Mouse (Mus musculus) layer of hippocampus, adult 9-11 months (tissue): ENCODE results near the gene Pgbd1.
"Not testable (repeated sequence)": the region's sequence is repeated elsewhere in the genome, so short reads cannot be mapped to it uniquely, and the experiment has no call there.

Source experiments
- DNase-seq: peaks from one replicate; pipeline ENCODE4 v3.0.0; 2022

Gene Pgbd1

DNA sequence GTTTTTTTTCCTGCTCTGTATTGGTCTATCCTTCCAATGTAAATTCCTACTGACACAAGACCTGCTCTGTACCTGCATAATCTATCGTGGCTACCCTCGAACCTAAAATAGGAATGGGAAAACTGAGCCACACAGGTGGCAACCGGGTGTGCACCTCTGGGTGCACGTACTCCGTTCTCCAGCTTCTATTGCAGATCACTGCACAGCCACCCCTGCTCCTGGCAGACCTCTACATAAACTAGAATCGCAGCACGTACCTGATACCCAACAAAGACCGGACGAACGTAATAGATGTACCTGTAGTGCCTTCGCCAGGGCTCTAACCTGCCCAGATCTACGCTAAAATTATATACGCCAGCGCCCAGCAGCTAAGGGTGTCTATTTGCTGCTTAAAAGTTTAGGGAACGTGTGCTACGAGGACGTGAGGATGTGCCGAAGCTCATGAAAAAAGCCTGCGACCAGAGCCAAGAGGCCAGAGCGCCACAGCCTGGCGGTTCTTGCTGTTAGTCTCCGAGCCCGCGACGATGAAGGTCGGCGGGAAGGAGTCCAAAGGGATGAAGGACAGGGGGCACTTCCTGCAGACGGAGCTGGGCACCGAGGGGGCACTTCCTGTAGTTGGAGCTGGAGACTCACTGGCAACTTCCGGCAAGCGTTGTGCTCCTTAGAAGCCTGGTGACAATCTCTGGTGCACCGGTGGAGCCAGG is at the start of gene Pgbd1:
Gene Pgbd1 (minus strand): TSS at position 556 of the 704 bp plus-strand sequence.
- DNase-seq: peak; percentile 75

DNA sequence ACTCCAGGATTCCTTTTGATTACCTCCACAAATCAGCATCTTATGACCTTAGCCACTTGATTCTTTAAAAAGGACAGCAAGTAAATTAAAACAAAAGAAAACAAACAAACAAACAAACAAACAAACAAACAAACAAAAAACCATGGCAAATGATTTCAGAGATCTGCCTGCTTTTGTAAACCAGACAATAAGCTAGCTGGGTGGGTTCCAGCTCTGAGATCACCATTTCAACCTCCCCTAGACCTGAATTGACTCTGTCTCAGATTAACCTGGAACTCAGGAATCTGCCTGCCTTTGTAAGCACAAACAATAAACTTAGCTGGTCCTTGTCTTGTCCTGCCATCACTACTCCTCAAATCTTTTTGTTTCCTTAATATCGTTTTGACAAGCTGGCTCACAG is 46.0 kb upstream of the Pgbd1 start:
- DNase-seq: no peak

DNA sequence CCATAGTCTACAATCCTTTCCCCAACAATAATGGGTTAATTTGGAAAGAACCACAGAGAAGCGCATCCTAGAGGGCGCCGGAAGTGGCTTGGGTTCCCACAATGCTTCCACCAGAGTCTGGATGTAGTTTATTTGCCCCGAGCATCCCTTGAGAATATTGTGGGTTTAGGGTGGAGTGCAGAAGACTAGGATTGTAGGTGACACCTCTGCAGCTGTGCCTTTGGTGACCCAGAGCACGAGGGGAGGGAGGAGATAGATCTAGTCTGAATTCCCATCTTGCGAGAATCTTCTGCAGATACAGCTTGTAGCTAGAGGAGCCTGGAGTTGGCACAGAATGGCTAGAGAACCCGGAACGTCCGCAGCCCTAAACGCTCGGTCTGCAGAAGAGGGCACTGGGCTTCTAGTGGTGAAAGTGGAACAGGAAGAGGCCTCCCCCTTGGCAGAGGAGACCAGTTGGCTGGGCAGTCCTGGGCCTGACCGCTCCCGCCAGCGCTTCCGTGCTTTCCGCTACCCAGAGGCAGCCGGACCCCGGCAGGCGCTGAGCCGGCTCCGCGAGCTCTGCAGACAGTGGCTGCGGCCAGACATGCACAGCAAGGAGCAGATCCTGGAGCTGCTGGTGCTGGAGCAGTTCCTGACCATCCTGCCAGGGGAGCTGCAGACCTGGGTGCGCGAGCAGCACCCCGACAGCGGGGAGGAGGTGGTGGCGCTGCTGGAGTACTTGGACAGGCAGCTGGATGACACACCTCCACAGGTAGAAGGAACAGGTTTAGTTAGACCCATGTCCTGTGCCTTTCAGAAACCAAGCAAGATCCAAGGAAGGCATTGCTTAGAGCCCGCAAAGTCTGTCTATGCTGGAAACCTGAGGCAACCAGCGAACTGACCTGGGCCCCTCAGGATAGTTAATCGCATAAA is 38.2 kb upstream of the Pgbd1 start, which contains the start of the genes Zkscan4 and Gm10065:
Gene Zkscan4 (plus strand): TSS at position 149 of the 912 bp plus-strand sequence.
Gene Gm10065 (minus strand): TSS at position 683 of the 912 bp plus-strand sequence.
- peak; percentile 67 for DNase-seq

DNA sequence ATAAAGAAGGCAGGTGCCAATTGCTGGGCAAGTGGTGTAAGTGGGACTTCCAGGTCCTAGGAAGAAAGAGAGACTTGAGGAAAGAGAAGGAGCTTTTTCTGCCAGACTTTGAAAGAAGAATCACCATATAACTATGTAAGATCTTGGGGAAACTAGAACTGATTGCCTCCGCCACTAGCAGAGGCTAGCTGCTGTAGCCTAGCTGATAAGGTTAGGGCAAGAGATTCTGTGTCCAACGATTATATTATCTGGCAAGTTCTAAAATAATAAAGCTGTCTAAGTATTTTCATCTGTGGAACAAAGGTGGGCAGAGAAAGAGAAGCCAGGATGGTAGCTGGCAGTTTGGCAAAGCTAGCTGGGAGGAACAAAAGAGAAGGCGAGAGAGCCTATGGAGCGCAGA is 31.6 kb upstream of the Pgbd1 start:
- no peak for DNase-seq

DNA sequence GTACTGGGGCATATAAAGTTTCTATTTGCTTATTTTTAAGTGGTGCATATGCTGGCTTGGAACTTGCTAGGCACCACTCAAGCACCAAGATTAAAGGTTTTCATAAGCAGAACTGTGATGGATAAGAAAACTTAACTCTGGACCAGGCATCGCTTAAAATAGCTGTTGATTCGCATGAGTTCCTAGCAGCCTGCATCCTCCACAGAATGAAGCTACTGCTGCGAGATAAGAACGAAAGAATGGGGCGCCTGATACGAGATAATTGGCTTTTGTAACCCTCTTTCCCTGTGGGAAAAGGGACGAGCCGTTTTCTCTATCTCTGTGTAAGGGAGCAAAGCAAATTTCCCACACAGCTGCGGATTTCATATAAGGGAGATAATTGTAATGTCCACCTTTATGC is 28.2 kb upstream of the Pgbd1 start:
- no peak for DNase-seq

DNA sequence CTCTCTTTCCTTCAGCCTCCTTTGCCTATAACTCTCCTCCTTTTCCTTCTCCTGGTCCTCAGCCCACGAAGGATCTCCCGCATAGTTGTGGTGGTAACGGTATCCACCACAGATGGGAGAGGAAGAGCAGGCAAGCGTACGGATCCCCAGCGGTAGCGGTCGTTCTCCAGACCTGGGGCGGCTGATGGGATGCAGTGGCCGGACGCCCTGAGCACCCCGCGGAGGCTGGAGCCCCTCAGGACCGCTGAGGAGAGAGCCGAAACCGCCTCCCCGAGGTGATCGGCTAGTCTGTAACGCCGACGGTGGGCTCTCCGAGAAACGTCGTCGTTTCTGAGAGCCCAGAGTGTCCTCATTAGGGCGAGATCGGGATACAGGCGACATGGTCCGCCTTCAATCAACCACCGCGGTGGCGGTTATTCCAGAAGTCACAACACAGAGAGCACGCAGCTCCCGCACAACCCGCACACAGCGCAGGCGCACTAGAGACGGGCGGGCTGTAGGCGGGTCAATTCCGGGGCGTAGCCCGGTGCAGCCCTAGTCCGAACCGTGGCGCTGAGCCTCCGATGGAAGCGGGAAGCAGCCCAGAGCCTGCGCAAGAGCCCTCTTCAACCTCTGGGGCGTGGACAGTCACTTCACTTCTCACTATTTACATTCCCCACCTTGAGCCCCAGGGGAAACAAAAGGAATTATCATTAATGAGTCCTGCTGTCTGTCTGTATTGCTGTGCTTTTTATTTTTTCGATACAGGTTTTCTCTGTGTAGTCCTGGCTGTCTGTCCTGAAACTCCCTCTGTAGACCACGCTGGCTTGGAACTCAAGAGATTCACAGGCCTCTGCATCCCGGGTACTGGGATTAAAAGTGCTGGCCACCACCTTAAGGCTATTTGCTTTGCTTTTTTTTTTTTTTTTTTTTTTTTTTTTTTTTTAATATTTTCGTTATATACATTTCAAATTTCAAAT is 27.5 kb upstream of the Pgbd1 start, which contains the start of gene Nkapl:
Gene Nkapl (minus strand): TSS at position 449 of the 959 bp plus-strand sequence.
- DNase-seq: peak; percentile 79

DNA sequence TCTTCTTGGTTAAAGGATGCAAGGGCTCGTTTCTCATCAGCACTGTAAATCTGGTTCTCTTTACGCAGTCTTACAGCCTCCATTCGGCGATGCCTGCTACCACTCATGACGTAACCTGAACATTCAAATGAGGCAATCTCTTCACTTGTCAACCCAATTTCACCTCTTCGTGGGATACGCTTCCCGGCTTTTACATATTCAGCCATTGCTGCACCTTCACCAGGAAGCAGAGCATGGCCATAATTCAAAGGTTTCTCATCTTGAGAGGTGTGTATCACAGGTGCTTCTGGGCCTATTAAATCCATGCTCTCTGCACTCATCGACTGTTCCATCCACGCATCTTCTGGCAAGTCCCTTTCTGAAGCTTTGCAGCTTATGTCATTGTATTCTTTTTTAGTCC is 26.5 kb upstream of the Pgbd1 start:
- no peak for DNase-seq

DNA sequence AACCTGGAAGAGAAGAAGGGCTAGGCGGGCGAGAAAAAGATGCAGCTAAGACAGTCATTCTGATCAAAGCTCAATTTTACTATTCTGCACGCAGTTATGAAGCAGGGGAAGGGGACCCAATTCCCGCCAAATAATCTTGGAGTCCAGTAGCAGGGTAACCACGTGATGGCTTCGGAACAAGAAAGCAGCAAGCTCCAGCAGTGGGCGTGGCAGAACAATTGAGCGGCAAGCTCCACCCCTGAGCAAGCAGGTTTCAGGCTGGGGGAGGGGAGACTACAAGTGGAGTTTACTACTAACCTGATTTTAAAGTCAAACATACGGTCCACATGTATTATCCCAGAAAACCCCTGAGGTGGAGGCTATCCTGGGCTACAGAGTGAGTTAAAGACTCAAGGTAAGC is 21.7 kb upstream of the Pgbd1 start:
- not testable (repeated sequence) for DNase-seq

DNA sequence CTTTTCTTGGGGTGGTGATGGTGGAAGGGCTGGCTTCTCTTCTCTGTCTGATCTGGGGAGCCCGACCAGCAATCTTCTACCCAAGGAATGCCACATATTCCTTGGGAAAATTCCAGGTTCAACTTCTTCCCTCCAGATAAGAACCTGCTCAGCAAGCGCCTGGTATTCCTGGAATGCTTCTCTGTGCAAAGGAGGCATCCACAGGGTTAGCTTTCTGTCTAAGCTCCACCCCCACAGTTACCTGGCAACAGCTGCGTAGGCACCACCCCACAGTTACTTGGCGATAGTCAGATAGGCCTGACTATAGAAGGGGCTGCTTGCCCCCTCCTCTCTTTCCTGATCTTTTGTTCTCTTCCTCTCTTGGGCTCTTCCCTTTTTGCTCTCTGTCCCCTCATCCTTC is 15.5 kb upstream of the Pgbd1 start:
- no peak for DNase-seq

DNA sequence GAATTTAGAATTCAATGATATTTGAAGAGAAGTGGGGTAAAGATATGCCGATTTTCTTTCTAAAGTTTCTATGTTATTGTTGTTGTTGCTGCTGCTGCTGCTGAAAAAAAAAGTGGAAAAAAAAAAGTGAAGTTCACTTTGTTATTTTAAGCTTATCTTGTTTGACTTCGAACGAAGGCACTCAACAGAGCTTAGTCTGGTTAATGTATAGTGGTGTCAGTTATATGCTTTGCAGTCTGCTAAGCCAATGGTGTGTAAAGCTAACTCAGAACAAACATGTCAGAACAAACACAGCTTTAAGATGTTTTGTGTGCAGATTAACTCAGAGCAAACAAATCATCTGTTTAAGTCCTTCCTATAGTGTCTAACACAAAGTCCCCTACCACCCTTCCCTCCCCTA is 13.3 kb upstream of the Pgbd1 start:
- no peak for DNase-seq

DNA sequence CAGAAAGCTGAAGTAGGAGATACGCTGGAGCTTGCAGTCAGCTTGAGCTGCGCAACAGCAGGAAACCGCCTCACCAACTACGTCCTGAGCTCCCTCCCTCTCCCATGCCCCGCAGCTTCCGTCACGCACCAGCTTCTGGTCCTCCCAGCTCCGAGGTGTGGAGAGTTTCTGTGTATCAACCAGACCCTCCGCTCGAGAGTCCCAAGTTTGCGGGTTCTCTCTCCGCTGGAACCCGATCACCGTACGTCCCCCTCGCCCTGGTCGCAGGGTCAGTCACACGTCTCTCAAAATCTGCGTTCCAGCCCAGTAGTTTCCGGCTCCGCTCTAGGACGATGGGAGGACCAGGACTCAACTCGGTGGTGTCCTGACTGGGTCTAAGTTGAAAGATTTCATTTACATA is 12.6 kb upstream of the Pgbd1 start, which contains the start of gene Zscan26:
Gene Zscan26 (minus strand): TSS at position 282 of the 400 bp plus-strand sequence.
- peak; percentile 82 for DNase-seq

DNA sequence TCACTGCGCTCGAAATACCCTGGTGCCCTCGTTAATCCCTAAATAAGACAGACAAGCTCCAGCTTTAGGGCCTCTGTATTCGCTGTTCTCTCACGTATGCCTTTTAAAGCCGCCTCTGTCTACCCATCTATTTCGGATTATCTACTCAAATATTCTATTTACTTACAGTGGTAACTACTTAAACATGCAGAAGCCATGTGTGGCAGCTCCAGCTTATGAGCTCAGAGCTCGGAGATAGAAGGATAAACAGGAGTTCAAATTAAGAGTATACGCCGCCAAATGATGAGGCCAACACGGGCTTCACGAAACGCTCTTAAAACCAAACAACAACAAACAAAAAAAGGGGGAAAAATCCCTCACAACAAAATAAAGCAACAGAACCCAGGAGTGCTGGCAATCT is 12.2 kb upstream of the Pgbd1 start:
- no peak for DNase-seq

DNA sequence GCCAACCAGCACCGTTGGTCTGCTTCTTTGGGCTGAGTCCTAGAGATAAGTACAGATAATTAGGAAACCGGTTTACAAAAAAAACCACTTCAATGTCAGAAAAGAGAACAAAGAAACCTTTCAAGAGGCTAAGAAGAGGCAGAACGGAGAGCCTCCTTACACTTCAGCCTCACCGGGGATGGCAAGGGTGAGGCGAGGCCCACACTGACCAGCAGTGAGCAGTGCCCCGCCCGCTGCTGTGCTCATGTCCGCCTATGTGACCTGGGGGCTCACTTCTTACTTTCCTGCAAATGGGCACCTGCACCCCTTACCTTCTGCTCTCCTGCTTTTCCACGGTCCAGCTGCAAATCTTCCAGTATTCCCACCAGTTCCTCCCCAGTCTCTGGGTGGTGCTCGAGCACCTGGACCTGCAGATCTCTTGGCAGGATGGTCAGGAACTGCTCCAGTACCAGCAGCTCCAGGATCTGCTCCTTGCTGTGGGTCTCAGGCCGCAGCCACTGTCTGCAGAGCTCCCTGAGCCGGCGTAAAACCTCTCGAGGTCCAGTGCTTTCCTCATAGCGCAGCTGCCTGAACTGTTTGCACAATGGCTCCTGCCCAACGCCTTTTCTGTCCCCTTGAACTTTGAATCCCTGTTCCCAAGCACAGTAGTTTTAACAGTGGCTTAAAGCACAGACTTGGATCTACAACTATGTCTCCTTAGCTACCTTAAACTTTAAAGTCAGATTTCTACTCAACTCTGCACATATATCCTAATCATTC is 7.2 kb upstream of the Pgbd1 start:
- DNase-seq: no peak

DNA sequence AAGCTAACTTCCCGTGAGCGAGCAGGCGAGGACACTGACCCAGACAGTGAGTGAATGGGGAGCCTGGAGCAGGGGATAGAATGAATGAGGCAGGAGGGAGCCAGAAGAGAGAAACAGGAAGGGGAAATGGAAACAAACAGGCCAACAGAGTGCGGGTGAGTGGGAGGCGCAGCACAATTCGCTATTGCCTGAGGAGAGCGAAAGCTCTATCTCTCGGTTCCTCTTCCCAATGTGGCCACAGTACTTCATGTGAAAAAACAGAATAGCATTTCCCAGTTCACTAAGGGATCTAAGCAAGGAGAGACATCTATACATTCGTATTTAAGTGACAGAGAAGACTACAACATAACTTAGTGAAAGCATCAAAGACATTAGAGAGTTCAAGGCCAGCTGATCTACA is 5.9 kb upstream of the Pgbd1 start:
- no peak for DNase-seq

DNA sequence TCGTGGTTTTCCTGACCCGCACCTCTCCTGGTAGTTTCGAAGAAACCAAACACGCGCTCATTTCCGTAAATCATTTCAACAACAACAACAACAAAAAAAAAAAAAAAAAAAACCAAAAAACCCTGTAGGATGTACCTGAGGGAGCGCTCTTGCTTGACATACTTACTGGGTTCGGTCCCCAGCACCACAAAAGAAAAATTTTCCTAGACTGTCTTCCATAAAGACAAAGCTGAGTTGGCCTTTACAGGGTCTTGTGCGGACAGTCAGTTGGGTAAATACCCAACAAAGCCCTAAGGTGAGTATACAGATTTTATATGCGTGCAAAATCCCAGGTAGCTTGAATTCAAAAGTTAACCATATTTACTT is 332 bp upstream of the Pgbd1 start:
- no peak for DNase-seq

DNA sequence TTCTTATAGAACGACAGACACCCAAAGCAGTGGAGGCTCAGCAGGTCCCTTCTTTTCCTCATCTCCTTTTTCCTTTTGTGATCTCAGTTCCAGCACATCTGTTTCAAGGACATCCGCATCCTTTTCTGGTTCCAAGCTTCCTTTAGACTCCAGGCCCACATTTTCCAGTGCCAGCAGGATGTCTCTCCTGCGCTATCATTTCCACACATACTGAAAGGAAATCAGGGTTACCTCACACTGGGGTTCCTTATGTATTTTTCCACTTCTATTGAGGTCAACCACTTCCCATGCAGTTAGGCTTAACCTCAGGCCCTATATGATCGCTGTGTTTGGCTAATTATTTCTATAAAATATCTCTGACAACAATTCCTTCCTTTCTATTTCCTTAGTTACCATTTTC is 5.4 kb downstream of the Pgbd1 start:
- DNase-seq: no peak

DNA sequence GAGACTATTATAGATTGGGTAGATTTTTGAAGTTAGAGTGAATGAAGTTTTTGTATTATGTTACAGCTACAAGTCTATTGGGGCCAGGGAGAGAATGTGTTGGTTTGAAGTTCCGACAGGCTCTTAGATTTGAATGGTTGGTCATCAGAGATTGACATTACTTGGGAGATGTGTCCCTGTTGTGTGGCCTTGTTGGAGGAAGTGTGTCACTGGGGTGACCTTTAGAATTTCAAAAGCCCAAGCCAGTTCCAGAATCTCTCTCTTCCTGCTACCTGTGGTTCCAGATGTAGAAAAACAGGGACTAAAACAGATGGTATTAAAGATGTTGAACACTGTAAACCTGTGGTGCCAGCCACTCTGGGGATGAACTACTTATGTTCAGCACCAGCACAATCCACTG is 13.2 kb downstream of the Pgbd1 start:
- DNase-seq: no peak

DNA sequence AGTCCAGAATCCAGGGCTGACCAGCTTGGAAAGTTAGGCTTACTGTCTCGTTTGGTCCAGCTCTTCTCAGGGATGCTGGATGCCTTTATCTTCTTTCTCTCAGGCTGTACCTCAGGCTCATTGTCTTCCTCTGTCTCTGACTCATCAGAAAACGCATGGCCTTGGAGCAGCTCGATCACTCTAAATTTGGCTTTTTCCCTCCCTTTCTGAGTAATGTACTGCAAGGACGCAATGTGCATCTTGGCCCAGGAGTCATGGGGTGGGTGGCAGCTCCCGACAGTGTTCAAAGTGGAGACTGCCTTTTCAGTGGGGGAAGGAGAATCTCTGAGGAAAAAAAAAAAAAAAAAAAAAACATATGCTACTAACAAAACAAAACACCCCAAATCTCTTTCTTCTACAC is 17.6 kb downstream of the Pgbd1 start:
- DNase-seq: no peak

DNA sequence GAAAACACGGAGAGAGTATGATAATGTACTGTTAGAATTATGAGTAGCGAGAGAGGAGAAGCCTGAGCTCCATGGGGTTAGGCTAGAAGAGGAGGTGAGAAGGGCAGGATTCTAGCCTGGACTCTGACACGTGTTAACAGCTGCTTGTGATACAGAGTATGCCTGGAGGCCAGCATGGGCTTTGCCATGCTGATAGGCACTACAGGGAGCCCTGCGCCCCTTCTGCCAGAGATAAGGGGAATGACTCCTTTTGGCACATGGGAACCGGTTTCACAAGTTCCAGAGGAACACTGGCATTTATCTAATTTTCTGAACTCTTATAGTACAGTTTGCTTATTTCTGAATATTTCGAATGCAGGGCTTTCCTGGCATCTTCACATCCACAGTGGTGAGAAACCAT is 22.0 kb downstream of the Pgbd1 start:
- no peak for DNase-seq

DNA sequence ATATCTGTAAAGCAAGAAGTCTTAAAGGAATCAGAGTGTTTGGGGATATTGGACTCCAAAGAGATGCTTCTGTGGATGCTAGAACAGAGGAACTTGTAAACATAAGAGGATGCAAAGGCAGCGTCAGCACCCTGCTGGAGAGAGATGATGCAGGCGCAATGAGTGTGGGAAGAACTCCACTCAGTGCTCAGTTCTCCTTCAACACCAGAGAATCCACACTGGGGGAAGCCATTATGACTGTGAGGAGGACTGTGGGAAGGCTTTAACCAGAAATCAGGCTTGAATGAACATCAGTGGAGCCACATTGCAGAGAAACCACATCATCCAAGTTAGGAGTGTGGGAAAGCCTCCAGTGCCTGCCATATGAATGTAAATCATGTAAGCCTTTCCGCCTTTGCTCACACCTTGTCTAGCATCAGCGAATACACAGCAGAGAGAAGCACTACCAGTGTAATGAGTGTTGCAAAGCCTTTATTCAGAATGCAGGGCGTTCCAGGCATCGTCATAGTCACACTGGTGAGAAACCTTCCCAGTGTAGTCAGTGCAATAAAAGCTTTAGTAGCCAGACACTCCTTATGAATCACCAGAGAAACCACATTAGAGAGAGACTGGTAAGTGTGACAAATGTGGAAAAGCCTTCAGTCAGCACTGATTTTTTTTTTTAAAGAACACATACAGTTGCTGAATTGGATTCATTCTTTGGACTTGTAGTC is 23.4 kb downstream of the Pgbd1 start:
- no peak for DNase-seq

DNA sequence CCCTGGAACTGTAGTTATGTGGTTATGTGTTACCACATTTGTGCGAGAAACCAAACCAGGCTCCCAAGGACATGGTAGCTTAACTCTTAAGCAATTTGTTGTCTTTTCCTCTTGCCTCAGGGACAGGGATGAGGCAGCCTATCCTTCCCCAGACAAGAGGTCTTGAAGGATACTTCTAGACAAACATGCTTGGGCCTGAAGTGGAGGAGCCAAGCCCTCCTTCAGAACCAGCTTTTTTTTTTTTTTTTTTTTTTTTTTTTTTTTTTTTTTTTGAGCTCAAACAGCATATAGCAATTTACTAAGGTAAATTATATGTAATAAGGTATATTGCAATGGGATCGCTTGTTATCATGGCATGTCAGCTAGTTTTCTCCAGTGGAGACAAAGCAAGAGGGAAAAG is 25.1 kb downstream of the Pgbd1 start:
- DNase-seq: no peak
